Mouse (Mus musculus): ENCODE measurements at regions not wholly inside any gene's neighbourhood (a gene's known extent, or its start where the extent isn't known, plus 50 kb on each side); places are given as distances from the start of the nearest gene placed in this dataset.

GRCm38 (mm10) chr13:44133436-44133835, 348.9 kb downstream of the Cd83 start:
- no peak for DNase-seq (ENCODE audit: low spot score)

GRCm38 (mm10) chr13:44141181-44141580, 356.6 kb downstream of the Cd83 start:
- DNase-seq (ENCODE audit: low spot score) = no peak

- no peak for DNase-seq (ENCODE audit: low spot score)
Observed at GRCm38 (mm10) chr13:44145441-44145840, 360.9 kb downstream of the Cd83 start.

- no peak for DNase-seq (ENCODE audit: low spot score)
Observed at GRCm38 (mm10) chr13:44147841-44148240, 363.3 kb downstream of the Cd83 start.

GRCm38 (mm10) chr13:44149499-44149898, 364.9 kb downstream of the Cd83 start:
- no peak for DNase-seq (ENCODE audit: low spot score)

GRCm38 (mm10) chr13:44151526-44151925, 367.0 kb downstream of the Cd83 start:
- DNase-seq (ENCODE audit: low spot score) = no peak

GRCm38 (mm10) chr13:44152806-44153613, 368.4 kb downstream of the Cd83 start:
- no peak for DNase-seq (ENCODE audit: low spot score)

- DNase-seq (ENCODE audit: low spot score) = no peak
Observed at GRCm38 (mm10) chr13:44153784-44154183, 369.2 kb downstream of the Cd83 start.

GRCm38 (mm10) chr13:44155956-44156355, 371.4 kb downstream of the Cd83 start:
- DNase-seq (ENCODE audit: low spot score) = no peak

- DNase-seq (ENCODE audit: low spot score) = no peak
Observed at GRCm38 (mm10) chr13:44156546-44156945, 372.0 kb downstream of the Cd83 start.

- DNase-seq (ENCODE audit: low spot score) = no peak
Observed at GRCm38 (mm10) chr13:44157236-44157635, 372.7 kb downstream of the Cd83 start.

GRCm38 (mm10) chr13:44158364-44158763, 373.8 kb downstream of the Cd83 start:
- no peak for DNase-seq (ENCODE audit: low spot score)

- no peak for DNase-seq (ENCODE audit: low spot score)
Observed at GRCm38 (mm10) chr13:44159346-44159745, 374.8 kb downstream of the Cd83 start.

- DNase-seq (ENCODE audit: low spot score) = no peak
Observed at GRCm38 (mm10) chr13:44164746-44165145, 380.2 kb downstream of the Cd83 start.

GRCm38 (mm10) chr13:44167186-44167585, 382.6 kb downstream of the Cd83 start:
- DNase-seq (ENCODE audit: low spot score) = no peak

GRCm38 (mm10) chr13:44168186-44168585, 383.6 kb downstream of the Cd83 start:
- no peak for DNase-seq (ENCODE audit: low spot score)

- DNase-seq (ENCODE audit: low spot score) = no peak
Observed at GRCm38 (mm10) chr13:44171639-44172038, 387.1 kb downstream of the Cd83 start.

GRCm38 (mm10) chr13:44172701-44173100, 388.1 kb downstream of the Cd83 start:
- no peak for DNase-seq (ENCODE audit: low spot score)

- no peak for DNase-seq (ENCODE audit: low spot score)
Observed at GRCm38 (mm10) chr13:44174236-44174635, 389.7 kb downstream of the Cd83 start.

GRCm38 (mm10) chr13:44175300-44176036, 390.9 kb downstream of the Cd83 start:
- DNase-seq (ENCODE audit: low spot score) = no peak

GRCm38 (mm10) chr13:44176121-44176520, 391.5 kb downstream of the Cd83 start:
- no peak for DNase-seq (ENCODE audit: low spot score)

GRCm38 (mm10) chr13:44178006-44178405, 393.4 kb downstream of the Cd83 start:
- DNase-seq (ENCODE audit: low spot score) = no peak

GRCm38 (mm10) chr13:44180384-44180783, 395.8 kb downstream of the Cd83 start:
- DNase-seq (ENCODE audit: low spot score) = no peak

Measured in lung, postnatal 25 days (tissue).